In genomic region chr3:100938211-100938610, GRCm38 (mm10) we compare ENCODE assay signal across 17 mouse cellular contexts.
"Had no signal": no experiment of that assay in that cellular context is flagged by ENCODE, and none has a peak within 500 bp of the region (broad histone marks: within the 10 kb centered on the region; RNA-seq: fewer than 3 reads in every experiment).

No protein-coding gene starts in this region.

- H3K9ac ChIP-seq: lung, embryonic 15.5 days; midbrain, embryonic 13.5 days; midbrain, embryonic 15.5 days; neural tube, embryonic 12.5 days; stomach, embryonic 15.5 days had no signal

- H3K27me3 ChIP-seq: lung, embryonic 15.5 days; midbrain, embryonic 13.5 days; midbrain, embryonic 15.5 days; neural tube, embryonic 12.5 days; stomach, embryonic 15.5 days had no signal

- H3K4me2 ChIP-seq: lung, embryonic 15.5 days; midbrain, embryonic 11.5 days; midbrain, embryonic 13.5 days; midbrain, embryonic 15.5 days; neural tube, embryonic 12.5 days; stomach, embryonic 15.5 days had no signal

- H3K27ac ChIP-seq: lung, embryonic 15.5 days; macrophage; midbrain, embryonic 13.5 days; midbrain, embryonic 15.5 days; neural tube, embryonic 12.5 days; stomach, embryonic 15.5 days; stomach, postnatal 0 days had no signal

- H3K4me3 ChIP-seq: lung, embryonic 15.5 days; megakaryocyte, embryonic 14.5 days; midbrain, embryonic 13.5 days; midbrain, embryonic 15.5 days; neural tube, embryonic 12.5 days; stomach, embryonic 15.5 days had no signal

- ATAC-seq: lung, postnatal 0 days; midbrain, embryonic 13.5 days; midbrain, embryonic 15.5 days had no signal

- DNase-seq: lung, adult 2 months; lung, postnatal 14 days; lung, postnatal 36 days; right cerebral cortex, postnatal 14 days; thymus, adult 2 months; thymus, postnatal 25 days; thymus, postnatal 4 days had no signal

- H3K4me1 ChIP-seq: lung, embryonic 15.5 days; midbrain, embryonic 13.5 days; midbrain, embryonic 15.5 days; neural tube, embryonic 12.5 days; stomach, embryonic 15.5 days had no signal

- H3K9me3 ChIP-seq: lung, embryonic 15.5 days; megakaryocyte, embryonic 14.5 days; midbrain, embryonic 13.5 days; midbrain, embryonic 15.5 days; neural tube, embryonic 12.5 days; stomach, embryonic 15.5 days had no signal
